Mouse (Mus musculus) heart, adult 2 months (tissue): Measurements from ENCODE around the gene Larp1. TPM values are rescaled to one million over a fixed set of nuclear protein-coding genes. Genes with fewer than 3 reads are reported as not detected.

ENCODE experiments used
- DNase-seq, 2 experiments: peaks; one replicate each; pipeline ENCODE4 v3.0.0; 2021
- H3K27ac ChIP-seq: fragments of 200-600 bp; 2 replicates; pipeline ENCODE4 v1.8.1; 2022
- H3K27me3 ChIP-seq: fragments of 200-500 bp; 2 replicates; pipeline ENCODE4 v1.6.1; 2012; ENCODE audit warnings: mild to moderate bottlenecking, low read length, inconsistent platforms, mixed read lengths; ENCODE audit not compliant: control insufficient read depth, insufficient read depth
- H3K36me3 ChIP-seq: fragments of 200-500 bp; 2 replicates; pipeline ENCODE4 v1.6.1; 2012; ENCODE audit warnings: low read length, inconsistent platforms; ENCODE audit not compliant: control insufficient read depth, insufficient read depth
- H3K4me1 ChIP-seq: fragments of 200-500 bp; 2 replicates; pipeline ENCODE4 v1.6.1; 2011; ENCODE audit warnings: low read length; ENCODE audit not compliant: control insufficient read depth, insufficient read depth
- H3K4me3 ChIP-seq: fragments of 200-600 bp; 2 replicates; pipeline ENCODE4 v1.8.1; 2022
- H3K79me2 ChIP-seq: fragments of 200-500 bp; replicated peaks from 2 replicates; pipeline ENCODE4 v1.6.1; 2012; ENCODE audit warnings: mild to moderate bottlenecking, inconsistent platforms, low read length, moderate library complexity, mixed read lengths; ENCODE audit not compliant: control insufficient read depth, insufficient read depth
- H3K9ac ChIP-seq: fragments of 200-500 bp; 2 replicates; pipeline ENCODE4 v1.6.1; 2012; ENCODE audit warnings: low read depth, mild to moderate bottlenecking, control low read depth, inconsistent platforms, low read length, mixed read lengths
- CTCF ChIP-seq: fragments of 200-600 bp; IDR thresholded peaks from 2 replicates; pipeline ENCODE4 v1.8.1; 2022; ENCODE audit warnings: antibody characterized with exemption, mild to moderate bottlenecking, moderate library complexity
- EP300 ChIP-seq: fragments of 200-500 bp; IDR thresholded peaks from 2 replicates; pipeline ENCODE4 v1.6.1; 2011; ENCODE audit warnings: low read depth, low read length, control low read depth; ENCODE audit not compliant: insufficient read depth
- POLR2A ChIP-seq: fragments of 200-500 bp; IDR thresholded peaks from 2 replicates; pipeline ENCODE4 v1.6.1; 2011; ENCODE audit warnings: mild to moderate bottlenecking, low read depth, low read length, control low read depth; ENCODE audit not compliant: insufficient read depth
- WGBS: fragments of 180-500 bp; shearing (Covaris S2); methylation state at CpG from one replicate; pipeline ENCODE4 v1.1.7; 2018; 5-methylcytosine and 5-hydroxymethylcytosine counted together
- intact Hi-C: fragments of 180-260 bp; cut with DNase I; formaldehyde crosslinking; loops from one replicate; pipeline ENCODE4 v1.15.1; 2025
- polyA plus RNA-seq: library from polyadenylated mRNA; depleted of rRNA; stranded (reverse); fragments of >200 nt; gene quantifications from 2 replicates; pipeline ENCODE4 v1.2.3, GENCODE M21; 2012
- total RNA-seq, 2 experiments: library from RNA; stranded (reverse); gene quantifications; 2 replicates each; pipeline ENCODE4 v1.2.3; 2021

Larp1 gene
- total and polyA plus RNA-seq, 3 experiments, result 26.5 to 63.4 (median 57.4) TPM

DNA sequence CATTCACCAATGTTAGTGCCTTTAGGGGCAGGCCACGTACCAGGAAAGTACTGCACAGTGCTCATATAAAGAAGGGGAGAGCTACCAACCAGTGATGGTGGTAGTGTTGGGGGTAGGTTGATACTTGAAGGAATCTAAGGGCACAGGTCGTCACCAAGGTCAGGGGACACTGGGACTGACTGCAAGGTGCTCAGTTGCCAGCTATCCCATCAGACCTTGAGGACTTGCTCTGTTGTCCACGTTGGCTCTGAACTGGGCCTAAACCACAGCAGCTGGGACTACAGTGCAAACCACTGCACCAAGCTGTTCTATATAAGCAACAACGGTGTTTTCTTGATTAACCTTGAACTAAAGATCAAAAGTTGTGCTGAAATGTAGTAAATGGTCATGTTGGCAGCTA lies 53.7 kb downstream of the Larp1 start:
- Histone ChIP-seq H3K27me3 (no peaks in the 10 kb centered on the region), H3K79me2 (no peaks in the 10 kb centered on the region), H3K4me1 (no peaks in the 10 kb centered on the region; the same call in 1 of the 2 replicates), H3K4me3 (no peak overlapping the region), H3K9ac (no peak overlapping the region), H3K27ac (no peak overlapping the region), H3K36me3 (no peaks in the 10 kb centered on the region)
- WGBS, result 90% methylated on average over 4 of the region's 4 CpGs
- DNase-seq, result no peak
- intact Hi-C loops, result no loop called here
- TF ChIP-seq EP300 (no peak), CTCF (no peak), POLR2A (no peak)

GRCm38 (mm10) chr11:58065025-58065424 lies 56.2 kb downstream of the Larp1 start:
- no peak overlapping the region for H3K4me3 ChIP-seq
- 88% methylated on average over 4 of the region's 4 CpGs for WGBS
- no peaks in the 10 kb centered on the region for H3K27me3 ChIP-seq
- intact Hi-C loops, result no loop called here
- no peak overlapping the region for H3K27ac ChIP-seq
- no peaks in the 10 kb centered on the region for H3K79me2 ChIP-seq
- no peaks in the 10 kb centered on the region; the same call in 1 of the 2 replicates for H3K4me1 ChIP-seq
- TF ChIP-seq POLR2A (no peak), CTCF (no peak), EP300 (no peak)
- no peaks in the 10 kb centered on the region for H3K36me3 ChIP-seq
- no peak for DNase-seq
- H3K9ac ChIP-seq, result no peak overlapping the region

- Histone ChIP-seq H3K79me2 (no peaks in the 10 kb centered on the region), H3K36me3 (no peaks in the 10 kb centered on the region), H3K4me3 (no peak overlapping the region), H3K4me1 (no peaks in the 10 kb centered on the region), H3K9ac (no peak overlapping the region), H3K27ac (no peak overlapping the region), H3K27me3 (no peaks in the 10 kb centered on the region)
- DNase-seq, result no peak
- TF ChIP-seq POLR2A (no peak), CTCF (no peak), EP300 (no peak)
- intact Hi-C loops, result no loop called here
- 54% methylated on average over 3 of the region's 3 CpGs for WGBS
These were observed 64.1 kb downstream of the Larp1 start for GRCm38 (mm10) chr11:58072978-58073377.

- Histone ChIP-seq H3K27me3 (no peaks in the 10 kb centered on the region), H3K36me3 (no peaks in the 10 kb centered on the region), H3K4me3 (no peak overlapping the region), H3K4me1 (no peaks in the 10 kb centered on the region), H3K9ac (no peak overlapping the region), H3K27ac (no peak overlapping the region), H3K79me2 (no peaks in the 10 kb centered on the region)
- WGBS, result 56% methylated on average over 4 of the region's 4 CpGs
- intact Hi-C loops, result no loop called here
- TF ChIP-seq POLR2A, result no peak
- TF ChIP-seq CTCF, result no peak
- TF ChIP-seq EP300, result no peak
- DNase-seq, result no peak
These were observed 68.4 kb downstream of the Larp1 start for GRCm38 (mm10) chr11:58077270-58077669.

DNA sequence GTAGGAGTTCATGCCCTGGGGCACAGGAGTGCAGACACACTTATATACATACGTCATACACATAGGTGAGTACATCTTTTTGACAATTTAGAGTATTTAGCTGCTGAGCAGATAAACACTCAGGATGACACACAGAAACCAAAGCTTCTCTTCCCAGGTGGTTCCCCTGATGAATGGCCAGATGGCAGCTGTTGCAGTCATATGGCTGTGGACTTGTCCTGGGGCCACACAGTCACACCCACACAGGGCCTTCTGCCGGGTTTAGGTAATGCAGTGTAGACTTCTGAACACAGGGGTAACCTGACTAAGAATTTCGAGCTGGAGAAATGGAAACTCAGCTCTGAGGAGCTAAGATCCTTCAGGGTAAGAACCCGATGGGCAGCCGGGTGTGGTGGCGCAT lies 72.9 kb downstream of the Larp1 start:
- WGBS, result 82% methylated on average over 6 of the region's 6 CpGs
- Histone ChIP-seq H3K4me1 (no peaks in the 10 kb centered on the region), H3K4me3 (no peak overlapping the region), H3K27me3 (no peaks in the 10 kb centered on the region), H3K27ac (no peak overlapping the region), H3K79me2 (no peaks in the 10 kb centered on the region), H3K9ac (no peak overlapping the region), H3K36me3 (no peaks in the 10 kb centered on the region)
- intact Hi-C loops, result no loop called here
- TF ChIP-seq CTCF (no peak), POLR2A (no peak), EP300 (no peak)
- no peak for DNase-seq

- H3K4me1 ChIP-seq, result peaks cover 3% of the 10 kb centered on the region
- H3K9ac ChIP-seq, result peak overlapping the region; percentile 21
- no peaks in the 10 kb centered on the region for H3K36me3 ChIP-seq
- 40% methylated on average over 4 of the region's 4 CpGs for WGBS
- peak overlapping the region; percentile 46 for H3K4me3 ChIP-seq
- intact Hi-C loops, result no loop called here
- TF ChIP-seq POLR2A, result no peak
- TF ChIP-seq EP300, result no peak
- TF ChIP-seq CTCF, result no peak
- no peaks in the 10 kb centered on the region for H3K27me3 ChIP-seq
- DNase-seq, result peak; percentile 13 to 25
- peak overlapping the region; percentile 60 for H3K27ac ChIP-seq
- H3K79me2 ChIP-seq, result no peaks in the 10 kb centered on the region
These were observed 83.7 kb downstream of the Larp1 start for GRCm38 (mm10) chr11:58092541-58092940.

GRCm38 (mm10) chr11:58093021-58093528 lies 84.2 kb downstream of the Larp1 start, which contains the start of gene Gm12248:
Gm12248 (minus strand) TSS chr11:58093134.
- H3K4me3 ChIP-seq, result peak within 1 kb of the TSS; percentile 46
- 12% methylated on average over 12 of the region's 12 CpGs for WGBS

More at GRCm38 (mm10) chr11:58093021-58093528, 84.2 kb downstream of the Larp1 start, which contains the start of gene Gm12248:
- peaks cover 3% of the 10 kb centered on the region for H3K4me1 ChIP-seq
- intact Hi-C loops, result no loop called here
- no peaks in the 10 kb centered on the region for H3K27me3 ChIP-seq
- peak within 1 kb of the TSS; percentile 60 for H3K27ac ChIP-seq
- TF ChIP-seq EP300 (no peak), CTCF (no peak), POLR2A (peak; percentile 52; the same call in 1 of the 2 replicates)
- no peaks in the 10 kb centered on the region for H3K36me3 ChIP-seq
- peak within 1 kb of the TSS; percentile 21 for H3K9ac ChIP-seq
- peak; percentile 61 to 66 for DNase-seq
- H3K79me2 ChIP-seq, result no peaks in the 10 kb centered on the region
